Mouse (Mus musculus) adipose tissue, adult 10 weeks (tissue): ENCODE results near the gene Spata9. TPM values are rescaled to one million over a fixed set of nuclear protein-coding genes. Genes with fewer than 3 reads are reported as not detected.

ENCODE experiments used
- polyA plus RNA-seq: library from polyadenylated mRNA; stranded (reverse); fragments of 350-450 nt; fragmentation: Illumina TruSeq; extraction: RNeasy Lipid Tissue Mini Kit (QIAGEN cat#74804); gene quantifications from one replicate; pipeline ENCODE4 v1.2.3, GENCODE M21; 2014; ENCODE audit warnings: low read depth, low replicate concordance

Gene Spata9
- 3.7 TPM for polyA plus RNA-seq

DNA sequence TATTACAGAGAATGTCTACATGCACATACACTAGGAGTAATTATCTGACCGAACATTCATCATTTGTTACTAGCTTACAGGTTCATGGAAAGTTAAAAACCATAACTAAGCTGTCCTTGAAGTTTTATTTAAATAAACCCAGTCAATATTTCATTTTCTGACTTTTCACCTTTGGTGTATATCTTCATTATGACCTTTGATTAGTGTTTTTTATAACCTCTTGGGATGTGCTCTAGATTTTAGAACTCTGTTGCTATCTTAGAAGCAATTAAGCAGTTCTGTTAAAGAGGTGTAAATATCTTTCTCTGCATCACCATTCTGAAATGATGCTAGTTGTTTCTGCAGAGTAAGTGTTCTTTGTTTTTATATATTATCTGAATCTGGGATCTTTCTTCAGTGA, at the start of gene Spata9:
Gene Spata9 (plus strand): TSS at position 301 of the 400 bp plus-strand sequence.

GRCm38 (mm10) chr13:75943189-75944043, 23.5 kb upstream of the Spata9 start, which contains the start of gene Rhobtb3:
Gene Rhobtb3 (minus strand): TSS chr13:75943925.

DNA sequence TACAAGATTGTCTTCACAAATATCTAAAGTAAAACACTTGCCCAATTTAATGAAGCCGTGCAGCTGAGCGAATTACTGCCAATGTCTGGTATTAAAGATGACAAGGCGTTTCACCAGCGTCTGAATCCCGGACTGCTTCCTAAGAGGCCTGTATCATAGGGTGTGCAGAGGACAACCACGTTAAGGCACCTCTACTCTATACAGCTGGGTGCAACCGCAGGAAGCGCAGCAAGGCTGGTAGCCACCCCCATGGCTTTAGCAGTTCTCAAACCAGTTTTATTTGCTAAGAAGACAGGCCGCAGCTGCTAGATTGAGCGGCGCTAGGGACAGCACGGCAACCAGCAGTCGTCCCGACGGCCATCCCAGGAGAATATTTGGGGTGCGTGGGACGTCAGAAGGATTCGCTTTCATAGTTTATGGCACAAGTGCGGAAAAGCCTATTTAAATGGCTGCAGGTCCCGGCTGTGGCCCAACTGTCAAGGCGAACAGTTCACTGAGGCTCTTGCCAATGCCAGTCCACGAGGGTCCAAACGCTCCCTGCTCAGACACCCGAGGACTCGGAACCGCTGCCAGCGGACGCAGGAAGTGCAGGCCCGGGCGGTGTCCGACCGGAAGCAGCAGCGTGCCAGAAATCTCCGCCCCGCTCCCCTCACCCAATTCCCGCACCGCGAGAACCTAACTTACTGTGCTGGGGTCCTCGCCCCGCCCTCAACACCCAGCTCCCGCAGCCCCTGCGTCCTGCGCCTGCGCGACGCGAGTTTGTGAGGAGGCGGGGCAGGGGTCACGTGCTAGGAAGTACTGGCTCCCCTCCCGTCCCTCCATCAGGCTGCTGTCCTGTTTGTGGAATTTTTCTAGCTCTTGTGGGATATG, 51.3 kb downstream of the Spata9 start, which contains the start of gene Rfesd:
Gene Rfesd (minus strand): TSS at position 746 of the 870 bp plus-strand sequence.

Other genes starting within 250 kb of the Spata9 start
- gene Glrx, start 127.3 kb upstream of the Spata9 start, polyA plus RNA-seq, result 50.5 TPM
- gene Rhobtb3, start 23.2 kb upstream of the Spata9 start, polyA plus RNA-seq, result 14.3 TPM
- gene Rfesd, start 51.6 kb downstream of the Spata9 start, polyA plus RNA-seq, result 25.0 TPM
- gene Gpr150, start 89.8 kb downstream of the Spata9 start, polyA plus RNA-seq, result 0.14 TPM
- 13.6 TPM for gene Arsk, start 131.5 kb downstream of the Spata9 start, polyA plus RNA-seq
- 9.6 TPM for gene Ttc37, start 131.6 kb downstream of the Spata9 start, polyA plus RNA-seq